Mouse (Mus musculus): ENCODE results near the gene Ppp1cb. TPM values are rescaled to one million over a fixed set of nuclear protein-coding genes. Genes with fewer than 3 reads are reported as not detected.

Gene Ppp1cb
- polyA plus RNA-seq, 1 experiment from 2014 or later = 124 TPM

- WGBS (ENCODE audit: insufficient replicate concordance) = 41% methylated on average over 1 of the region's 1 CpGs
- Histone ChIP-seq H3K4me1 (no peaks in the 10 kb centered on the region), H3K9me3 (replicated peaks) (no peaks in the 10 kb centered on the region; the same call in 1 of the 2 replicates), H3K27ac (no peak overlapping the region), H3K36me3 (no peaks in the 10 kb centered on the region), H3K4me2 (no peak overlapping the region), H3K9ac (no peak overlapping the region), H3K27me3 (replicated peaks) (no peaks in the 10 kb centered on the region), H3K4me3 (no peak overlapping the region)
- no peak for ATAC-seq
Observed at GRCm38 (mm10) chr5:32520381-32520780, 61.7 kb downstream of the Ppp1cb start.

GRCm38 (mm10) chr5:32549449-32549848 lies 90.8 kb downstream of the Ppp1cb start:
- Histone ChIP-seq H3K36me3 (no peaks in the 10 kb centered on the region), H3K9ac (no peak overlapping the region), H3K27me3 (replicated peaks) (no peaks in the 10 kb centered on the region), H3K4me2 (no peak overlapping the region), H3K9me3 (replicated peaks) (no peaks in the 10 kb centered on the region), H3K4me3 (no peak overlapping the region), H3K4me1 (no peaks in the 10 kb centered on the region), H3K27ac (no peak overlapping the region)
- WGBS (ENCODE audit: insufficient replicate concordance) = 77% methylated on average over 2 of the region's 2 CpGs
- no peak for ATAC-seq

- no peak overlapping the region for H3K4me3 ChIP-seq
- no peaks in the 10 kb centered on the region for H3K27me3 ChIP-seq (replicated peaks)
- H3K4me1 ChIP-seq = no peaks in the 10 kb centered on the region
- H3K27ac ChIP-seq = no peak overlapping the region
- no peak for ATAC-seq
- no peaks in the 10 kb centered on the region for H3K9me3 ChIP-seq (replicated peaks)
- H3K9ac ChIP-seq = no peak overlapping the region
- no peaks in the 10 kb centered on the region for H3K36me3 ChIP-seq
- H3K4me2 ChIP-seq = no peak overlapping the region
- WGBS (ENCODE audit: insufficient replicate concordance) = 0% methylated on average over 1 of the region's 1 CpGs
Observed at GRCm38 (mm10) chr5:32564697-32565096, 106.1 kb downstream of the Ppp1cb start.

Other genes starting within 250 kb of the Ppp1cb start
- gene Plb1, start 226.1 kb upstream of the Ppp1cb start, polyA plus RNA-seq (2016; fragmentation: Nextera tagmentation; extraction: Ambion mirVana) = not detected in 2 replicates
- 11.1 and 12.1 TPM in 2 replicates for gene Yes1, start 152.3 kb downstream of the Ppp1cb start, polyA plus RNA-seq (2016; fragmentation: Nextera tagmentation; extraction: Ambion mirVana)

Measured in liver, embryonic 12.5 days (tissue).